Mouse (Mus musculus) MEL (cell line): ENCODE data around the gene Gpx4.

Source experiments
- KAT2A ChIP-seq: conservative IDR thresholded peaks from 2 replicates; pipeline ENCODE4 v1.6.1; 2012; ENCODE audit warnings: low read depth, low read length, improper control_type of control experiment, inconsistent platforms
- MAX ChIP-seq: IDR thresholded peaks from 2 replicates; pipeline ENCODE4 v1.6.1; 2011; ENCODE audit warnings: low read length, improper control_type of control experiment
- RCOR1 ChIP-seq: IDR thresholded peaks from 2 replicates; pipeline ENCODE4 v1.6.1; 2012; ENCODE audit warnings: low read depth, mild to moderate bottlenecking, inconsistent platforms, low read length, improper control_type of control experiment
- UBTF ChIP-seq: IDR thresholded peaks from 2 replicates; pipeline ENCODE4 v1.6.1; 2012; ENCODE audit warnings: low read depth, mild to moderate bottlenecking, inconsistent platforms, low read length, improper control_type of control experiment, moderate library complexity, borderline replicate concordance; ENCODE audit not compliant: insufficient read depth

GRCm38 (mm10) chr10:80063877-80064650 is 17.1 kb downstream of the Gpx4 start:
- TF ChIP-seq UBTF, result no peak
- no peak for TF ChIP-seq MAX
- TF ChIP-seq RCOR1, result no peak
- no peak for TF ChIP-seq KAT2A
